Mouse (Mus musculus): Measurements from ENCODE around the gene Fnip1. TPM values are rescaled to one million over a fixed set of nuclear protein-coding genes. Genes with fewer than 3 reads are reported as not detected.

Gene Fnip1
- polyA plus RNA-seq, 1 experiment from 2014 or later: 23.7 TPM

- TF ChIP-seq CTCF (IDR thresholded peaks at IDR 0.05): no peak
- ChIA-PET POLR2A (no interaction called here), CTCF (no interaction called here)
- in situ Hi-C loops (cut with MboI; ENCODE audit: low pct_unique_long_range_greater_than_20kb): no loop called here
- DNase-seq (ENCODE audit: low read depth, low spot score) (no peak), ATAC-seq (no peak)
- no peaks in the 10 kb centered on the region for H3K27me3 ChIP-seq
Observed at GRCm38 (mm10) chr11:54539486-54539885, 101.5 kb downstream of the Fnip1 start.

- ATAC-seq (no peak), DNase-seq (ENCODE audit: low read depth, low spot score) (no peak)
- CTCF ChIA-PET: no interaction called here
- H3K27me3 ChIP-seq: no peaks in the 10 kb centered on the region
- in situ Hi-C loops (cut with MboI; ENCODE audit: low pct_unique_long_range_greater_than_20kb): no loop called here
- no peak for TF ChIP-seq CTCF (IDR thresholded peaks at IDR 0.05)
- POLR2A ChIA-PET: no interaction called here
Observed at GRCm38 (mm10) chr11:54540328-54540727, 102.3 kb downstream of the Fnip1 start.

DNA sequence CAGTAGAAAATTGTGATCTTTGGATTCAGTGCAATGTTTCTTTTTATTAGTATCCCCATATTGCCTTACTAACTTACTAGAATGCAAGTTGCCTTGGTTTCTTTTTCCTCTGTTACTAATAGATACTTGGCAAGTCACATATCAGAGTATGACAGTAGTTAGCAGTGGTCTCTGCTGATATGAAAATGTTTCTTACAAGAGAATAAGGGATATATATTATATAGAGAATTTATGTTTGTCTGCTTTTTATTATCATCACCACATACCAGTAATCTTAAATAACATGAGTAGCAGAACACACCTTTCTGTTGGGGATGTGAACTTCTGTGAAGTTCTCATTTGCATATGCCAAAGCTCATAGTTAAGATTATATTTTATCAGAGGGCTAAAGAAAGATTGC is 104.4 kb downstream of the Fnip1 start:
- ATAC-seq (no peak), DNase-seq (ENCODE audit: low read depth, low spot score) (no peak)
- POLR2A ChIA-PET: no interaction called here
- CTCF ChIA-PET: no interaction called here
- in situ Hi-C loops (cut with MboI; ENCODE audit: low pct_unique_long_range_greater_than_20kb): no loop called here
- TF ChIP-seq CTCF (IDR thresholded peaks at IDR 0.05): no peak
- H3K27me3 ChIP-seq: no peaks in the 10 kb centered on the region

DNA sequence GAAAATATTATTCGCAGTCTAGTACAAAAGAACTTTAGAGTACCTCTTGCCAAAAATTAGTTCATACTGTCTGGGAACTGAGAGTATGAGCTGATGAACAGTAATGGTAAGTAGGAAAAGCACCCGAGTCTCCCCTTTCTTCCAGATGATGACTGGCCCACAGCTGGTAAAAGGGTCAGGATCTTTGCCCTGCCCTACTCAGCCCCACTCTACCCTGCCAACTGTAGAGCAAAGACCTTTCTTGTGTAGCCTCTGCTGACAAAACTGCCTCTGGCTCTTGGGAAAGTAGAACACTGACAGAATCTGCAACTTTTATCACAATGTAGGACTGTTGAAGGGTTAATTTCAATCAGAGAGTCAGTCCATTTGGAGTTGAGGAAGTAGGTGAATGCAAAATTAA is 117.0 kb downstream of the Fnip1 start:
- CTCF ChIA-PET: interaction anchor here (2.4 kb wide), 1 partner anchor 20 kb away, joined by 9 read pairs; no protein-coding TSS in a partner anchor
- DNase-seq (ENCODE audit: low read depth, low spot score): no peak
- POLR2A ChIA-PET: no interaction called here
- ATAC-seq: no peak
- no peaks in the 10 kb centered on the region for H3K27me3 ChIP-seq
- no peak for TF ChIP-seq CTCF (IDR thresholded peaks at IDR 0.05)
- in situ Hi-C loops (cut with MboI; ENCODE audit: low pct_unique_long_range_greater_than_20kb): loop anchor here (10.0 kb wide), 1 partner anchor 310 kb away; the partner anchor contains the start of genes Hint1 and Lyrm7

DNA sequence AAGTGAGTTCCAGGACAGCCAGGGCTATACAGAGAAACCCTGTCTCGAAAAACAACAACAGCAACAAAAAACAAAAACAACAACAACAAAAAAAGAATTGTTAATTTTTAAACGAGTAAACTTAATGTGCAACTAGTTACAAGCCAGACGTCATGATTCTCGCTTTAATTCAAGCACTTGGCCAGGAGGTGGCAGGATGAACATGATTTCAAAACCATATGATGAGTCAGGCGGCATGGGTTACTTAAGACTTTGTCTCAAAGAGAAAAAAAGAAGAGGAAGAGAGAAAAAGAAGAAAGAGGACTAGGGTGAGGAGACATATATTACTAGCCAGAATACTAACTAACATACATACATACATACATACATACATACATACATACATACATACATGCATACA is 124.8 kb downstream of the Fnip1 start:
- ChIA-PET CTCF (no interaction called here), POLR2A (no interaction called here)
- peak; percentile 56 for TF ChIP-seq CTCF (IDR thresholded peaks at IDR 0.05)
- peak; percentile 2 for DNase-seq (ENCODE audit: low read depth, low spot score)
- no peak for ATAC-seq
- in situ Hi-C loops (cut with MboI; ENCODE audit: low pct_unique_long_range_greater_than_20kb): no loop called here
- H3K27me3 ChIP-seq: no peaks in the 10 kb centered on the region

Other genes starting within 250 kb of the Fnip1 start
- 0.17 TPM for gene Csf2, start 188.5 kb upstream of the Fnip1 start, polyA plus RNA-seq (2021)
- not detected for gene Il3, start 170.9 kb upstream of the Fnip1 start, polyA plus RNA-seq (2021)
- 0.42 TPM for gene Acsl6, start 134.4 kb upstream of the Fnip1 start, polyA plus RNA-seq (2021)
- not detected for gene Meikin, start 67.5 kb upstream of the Fnip1 start, polyA plus RNA-seq (2021)
- 17.8 TPM for gene Rapgef6, start 84.6 kb downstream of the Fnip1 start, polyA plus RNA-seq (2021)

Measured in Patski (cell line).